8 mouse cellular contexts compared by ENCODE assay signal in genomic region chrX:73786364-73787224, GRCm38 (mm10). TPM values are rescaled to one million over a fixed set of nuclear protein-coding genes. Genes with fewer than 3 reads are reported as not detected.
A peak's percentile ranks its signal among the peaks of the same experiment; 100 is the strongest.
DNase-seq lines count a peak whose midpoint lies in the region; ATAC-seq lines count a peak whose summit lies in the region.

Gene Idh3g (minus strand): TSS chrX:73786897.
Gene Ssr4 (plus strand): TSS chrX:73787028.

- peaks cover 12% of the 10 kb centered on the region for H3K4me1 ChIP-seq in lung, embryonic 16.5 days (replicated peaks; ENCODE audit: control insufficient read depth, insufficient read depth, low read length)

- peak; percentile 98 for DNase-seq in MEL-GATA-1-ER (ENCODE audit: extremely low read depth, low read depth)
- peak; percentile 89 for DNase-seq in cerebellum, adult 8-10 months
- DNase-seq in forelimb bud, embryonic 11.5 days (ENCODE audit: low read depth, low spot score): peak; percentile 96
- DNase-seq in layer of hippocampus, adult 9-10 months (ENCODE audit: low spot score): peak; percentile 91
- DNase-seq in ovary, postnatal 10 days (ENCODE audit: low spot score): peak; percentile 78
- DNase-seq in thymus, postnatal 10 days (ENCODE audit: low spot score in 2 of 2): peak; percentile 90 to 91

- peak within 1 kb of the TSS; percentile 93 for H3K27ac ChIP-seq in lung, embryonic 16.5 days (ENCODE audit: low read length)

- H3K9ac ChIP-seq in lung, embryonic 16.5 days (ENCODE audit: low read length): peak within 1 kb of the TSS; percentile 80

- WGBS in lung, embryonic 16.5 days: 18% methylated on average over 44 of the region's 52 CpGs

- peak; percentile 95 to 96 for ATAC-seq in hematopoietic stem cell, adult 5-6 weeks (replicated peaks in 1 of 2; ENCODE audit: insufficient read depth in 1 of 2, low FRiP score in 2 of 2, low TSS enrichment in 1 of 2, low read depth in 1 of 2, poor library complexity in 2 of 2, severe bottlenecking in 2 of 2)
- ATAC-seq in lung, embryonic 16.5 days (ENCODE audit: low read depth): peak; percentile 98

- H3K27me3 ChIP-seq in lung, embryonic 16.5 days (ENCODE audit: control insufficient read depth, insufficient read depth, low read depth, low read length): no peaks in the 10 kb centered on the region

- H3K4me2 ChIP-seq in lung, embryonic 16.5 days (ENCODE audit: low read depth, low read length): peak within 1 kb of the TSS; percentile 66

- H3K4me3 ChIP-seq in lung, embryonic 16.5 days (ENCODE audit: low read length): peak within 1 kb of the TSS; percentile 69

- H3K36me3 ChIP-seq in lung, embryonic 16.5 days (ENCODE audit: control insufficient read depth, insufficient read depth, low read length): peaks cover 5% of the 10 kb centered on the region

- H3K9me3 ChIP-seq in lung, embryonic 16.5 days (ENCODE audit: control insufficient read depth, low read length): no peaks in the 10 kb centered on the region

RNA-seq across cellular contexts. Expression of gene Idh3g, which starts in this region (rescaled TPM):
- 172 and 200 TPM in 2 replicates for total RNA-seq in hematopoietic stem cell, adult 5-6 weeks (2017)
- polyA plus RNA-seq in lung, embryonic 16.5 days (2015; fragmentation: Nextera tagmentation; extraction: Ambion mirVana): 219 and 236 TPM in 2 replicates

RNA-seq across cellular contexts. Expression of gene Ssr4, which starts in this region (rescaled TPM):
- 106 and 153 TPM in 2 replicates for total RNA-seq in hematopoietic stem cell, adult 5-6 weeks (2017)
- 186 and 209 TPM in 2 replicates for polyA plus RNA-seq in lung, embryonic 16.5 days (2015; fragmentation: Nextera tagmentation; extraction: Ambion mirVana)

Comparison
In these comparisons a context has a peak if more than half of its experiments do, and no peak if none do; other contexts are left out.
1. Peak in every context shown above with its lines: DNase-seq, ATAC-seq, H3K4me3 ChIP-seq and H3K27ac ChIP-seq.